Mouse (Mus musculus) adrenal gland, postnatal 4 days (tissue): ENCODE measurements around the gene Avpr1b. TPM values are rescaled to one million over a fixed set of nuclear protein-coding genes. Genes with fewer than 3 reads are reported as not detected.

ENCODE experiments used
- total RNA-seq, 2 experiments: library from RNA; stranded (reverse); gene quantifications; 2 replicates each; pipeline ENCODE4 v1.2.3; 2021

Avpr1b gene
- total RNA-seq, 2 experiments from 2014 or later, result not detected

Other genes with a start within 250 kb of the Avpr1b start
- gene Srgap2, start 71.9 kb upstream of the Avpr1b start, total RNA-seq, result 10 to 100 TPM; 40.3 to 42.2 TPM
- gene Fam72a, start 71.3 kb upstream of the Avpr1b start, total RNA-seq, result 1 to 10 TPM; 1.4 to 1.5 TPM
- 10 to 100 TPM; 15.3 to 32.2 TPM for gene Ctse, start 39.1 kb downstream of the Avpr1b start, total RNA-seq
- 1 to 10 TPM; 4.6 to 5.3 TPM for gene Rab7b, start 89.5 kb downstream of the Avpr1b start, total RNA-seq
- under 1 TPM; 0.51 to 0.73 TPM for gene Slc26a9, start 144.8 kb downstream of the Avpr1b start, total RNA-seq
- gene Pm20d1, start 198.1 kb downstream of the Avpr1b start, total RNA-seq, result 10 to 100 TPM; 11.0 to 11.5 TPM
- gene Slc41a1, start 228.3 kb downstream of the Avpr1b start, total RNA-seq, result 10 to 100 TPM; 44.7 to 47.5 TPM